Mouse (Mus musculus) stomach, postnatal 0 days (tissue): ENCODE measurements around the gene Ptbp1. TPM values are rescaled to one million over a fixed set of nuclear protein-coding genes. Genes with fewer than 3 reads are reported as not detected.

Experiments
- ATAC-seq: fragments of 200-750 bp; cut with Nextera tagmentation; 2 replicates; pipeline ENCODE4 v1.8.0; 2017; ENCODE audit not compliant: low FRiP score, low TSS enrichment
- DNase-seq: peaks from one replicate; pipeline ENCODE4 v3.0.0-alpha.2; 2016; ENCODE audit warnings: low spot score
- H3K27ac ChIP-seq: fragments of 300-500 bp; sonication (generic); replicated peaks from 2 replicates; pipeline ENCODE4 v1.5.1; 2014; ENCODE audit warnings: mild to moderate bottlenecking, control low read depth
- H3K27me3 ChIP-seq: fragments of 300-500 bp; sonication (generic); 2 replicates; pipeline ENCODE4 v1.6.1; 2014; ENCODE audit warnings: low read length; ENCODE audit not compliant: control insufficient read depth, insufficient read depth
- H3K36me3 ChIP-seq: fragments of 300-500 bp; sonication (generic); 2 replicates; pipeline ENCODE4 v1.6.1; 2014; ENCODE audit warnings: low read length, mixed read lengths; ENCODE audit not compliant: control insufficient read depth, insufficient read depth
- H3K4me1 ChIP-seq: fragments of 300-500 bp; sonication (generic); replicated peaks from 2 replicates; pipeline ENCODE4 v1.6.1; 2014; ENCODE audit warnings: antibody characterized with exemption; ENCODE audit not compliant: control insufficient read depth, insufficient read depth
- H3K4me2 ChIP-seq: fragments of 300-500 bp; sonication (generic); replicated peaks from 2 replicates; pipeline ENCODE4 v1.6.1; 2014; ENCODE audit warnings: low read depth, mild to moderate bottlenecking, control low read depth, moderate library complexity
- H3K4me3 ChIP-seq: fragments of 300-500 bp; sonication (generic); 2 replicates; pipeline ENCODE4 v1.5.1; 2014; ENCODE audit warnings: low read depth, low read length, control low read depth
- H3K9ac ChIP-seq: fragments of 300-500 bp; sonication (generic); 2 replicates; pipeline ENCODE4 v1.6.1; 2014; ENCODE audit warnings: mild to moderate bottlenecking, low read length, control low read depth, mixed read lengths
- H3K9me3 ChIP-seq: fragments of 300-500 bp; sonication (generic); 2 replicates; pipeline ENCODE4 v1.6.1; 2016; ENCODE audit warnings: low read length; ENCODE audit not compliant: control insufficient read depth
- CTCF ChIP-seq: IDR thresholded peaks from 2 replicates; pipeline ENCODE4 v1.5.1; 2016; ENCODE audit warnings: antibody characterized with exemption, low read depth, mild to moderate bottlenecking, moderate library complexity
- EP300 ChIP-seq: optimal IDR thresholded peaks from 2 replicates; pipeline ENCODE3; 2016; ENCODE audit warnings: antibody characterized with exemption
- WGBS: fragments of 180-500 bp; shearing (Covaris S2); extraction: QIAGEN DNeasy Blood & Tissue Kit; methylation state at CpG from one replicate; pipeline ENCODE4 v1.1.7; 2014; 5-methylcytosine and 5-hydroxymethylcytosine counted together
- polyA plus RNA-seq: library from polyadenylated mRNA; unstranded; fragments of >200 nt; fragmentation: Nextera tagmentation; extraction: Ambion mirVana; gene quantifications from 2 replicates; pipeline ENCODE4 v1.2.1, GENCODE M21; 2015

Gene Ptbp1
- polyA plus RNA-seq, 1 experiment from 2014 or later = 99.3 TPM

- Histone ChIP-seq H3K4me2 (no peak overlapping the region), H3K4me1 (no peaks in the 10 kb centered on the region), H3K4me3 (no peak overlapping the region), H3K36me3 (peaks cover 16% of the 10 kb centered on the region), H3K9me3 (no peaks in the 10 kb centered on the region), H3K9ac (no peak overlapping the region), H3K27ac (no peak overlapping the region), H3K27me3 (no peaks in the 10 kb centered on the region)
- TF ChIP-seq EP300 (no peak), CTCF (no peak)
- WGBS = 77% methylated on average over 11 of the region's 11 CpGs
- no peak for ATAC-seq
- DNase-seq = no peak
These were observed 12.4 kb downstream of the Ptbp1 start for GRCm38 (mm10) chr10:79866601-79867000.

- Histone ChIP-seq H3K4me3 (no peak overlapping the region), H3K9ac (no peak overlapping the region), H3K4me1 (no peaks in the 10 kb centered on the region), H3K4me2 (no peak overlapping the region), H3K36me3 (no peaks in the 10 kb centered on the region), H3K9me3 (no peaks in the 10 kb centered on the region), H3K27ac (no peak overlapping the region), H3K27me3 (no peaks in the 10 kb centered on the region)
- no peak for ATAC-seq
- WGBS = 76% methylated on average over 8 of the region's 8 CpGs
- no peak for TF ChIP-seq EP300
- no peak for TF ChIP-seq CTCF
- DNase-seq = no peak
These were observed 17.6 kb downstream of the Ptbp1 start for GRCm38 (mm10) chr10:79871845-79872244.

GRCm38 (mm10) chr10:79872862-79873261, 18.6 kb downstream of the Ptbp1 start:
- Histone ChIP-seq H3K4me1 (no peaks in the 10 kb centered on the region), H3K4me3 (no peak overlapping the region), H3K4me2 (no peak overlapping the region), H3K27ac (no peak overlapping the region), H3K27me3 (no peaks in the 10 kb centered on the region), H3K9me3 (no peaks in the 10 kb centered on the region), H3K9ac (no peak overlapping the region), H3K36me3 (no peaks in the 10 kb centered on the region)
- no peak for TF ChIP-seq CTCF
- TF ChIP-seq EP300 = no peak
- WGBS = 47% methylated on average over 3 of the region's 3 CpGs
- ATAC-seq (no peak), DNase-seq (no peak)

- Histone ChIP-seq H3K4me1 (no peaks in the 10 kb centered on the region), H3K4me3 (no peak overlapping the region), H3K9ac (no peak overlapping the region), H3K27ac (no peak overlapping the region), H3K27me3 (no peaks in the 10 kb centered on the region), H3K4me2 (no peak overlapping the region), H3K9me3 (no peaks in the 10 kb centered on the region), H3K36me3 (no peaks in the 10 kb centered on the region)
- TF ChIP-seq EP300 (no peak), CTCF (no peak)
- no peak for DNase-seq
- WGBS = 25% methylated on average over 6 of the region's 6 CpGs
- no peak for ATAC-seq
These were observed 19.1 kb downstream of the Ptbp1 start for GRCm38 (mm10) chr10:79873313-79873712.

- ATAC-seq = no peak
- Histone ChIP-seq H3K36me3 (no peaks in the 10 kb centered on the region), H3K4me1 (no peaks in the 10 kb centered on the region), H3K4me3 (peak overlapping the region; percentile 60), H3K27ac (no peak overlapping the region), H3K9ac (peak overlapping the region; percentile 71), H3K4me2 (peak overlapping the region; percentile 97), H3K27me3 (no peaks in the 10 kb centered on the region), H3K9me3 (no peaks in the 10 kb centered on the region)
- TF ChIP-seq CTCF (no peak), EP300 (no peak)
- DNase-seq = no peak
- 2% methylated on average over 26 of the region's 26 CpGs for WGBS
These were observed 19.6 kb downstream of the Ptbp1 start for GRCm38 (mm10) chr10:79873715-79874289.

GRCm38 (mm10) chr10:79874290-79874862, 20.1 kb downstream of the Ptbp1 start, which contains the start of the genes Prtn3 and Plppr3:
TSS of gene Prtn3 (plus strand) at chr10:79874476.
TSS of gene Plppr3 (minus strand) at chr10:79874634.
- ATAC-seq (peak; percentile 46), DNase-seq (no peak)
- peak within 1 kb of the TSS; percentile 71 for H3K9ac ChIP-seq
- under 1% methylated on average over 53 of the region's 57 CpGs for WGBS
- TF ChIP-seq EP300 (no peak), CTCF (0 out of 2 replicates have a peak, but pooled peaks have one; percentile 5)
- H3K27me3 ChIP-seq = no peaks in the 10 kb centered on the region
- H3K4me2 ChIP-seq = peak within 1 kb of the TSS; percentile 97
- H3K4me3 ChIP-seq = peak within 1 kb of the TSS; percentile 60
- H3K4me1 ChIP-seq = no peaks in the 10 kb centered on the region
- H3K9me3 ChIP-seq = no peaks in the 10 kb centered on the region
- no peaks in the 10 kb centered on the region for H3K36me3 ChIP-seq
- no peak within 1 kb of the TSS for H3K27ac ChIP-seq
